Mouse (Mus musculus): ENCODE measurements around the gene Cdyl. TPM values are rescaled to one million over a fixed set of nuclear protein-coding genes. Genes with fewer than 3 reads are reported as not detected.

Cdyl gene
- polyA plus RNA-seq, 1 experiment from 2014 or later = 15.7 TPM

GRCm38 (mm10) chr13:35780714-35781113, 121.1 kb downstream of the Cdyl start:
- H3K27ac ChIP-seq = no peak overlapping the region
- H3K4me3 ChIP-seq = no peak overlapping the region
- 81% methylated on average over 3 of the region's 3 CpGs for WGBS
- no peaks in the 10 kb centered on the region for H3K27me3 ChIP-seq (ENCODE audit: insufficient read depth, poor library complexity, severe bottlenecking)
- no peak for DNase-seq (ENCODE audit: low spot score)
- peaks cover 51% of the 10 kb centered on the region for H3K4me1 ChIP-seq
- no peaks in the 10 kb centered on the region for H3K36me3 ChIP-seq
- H3K9me3 ChIP-seq = no peaks in the 10 kb centered on the region

- no peak for DNase-seq (ENCODE audit: low spot score)
- Histone ChIP-seq H3K36me3 (no peaks in the 10 kb centered on the region), H3K4me1 (peaks cover 61% of the 10 kb centered on the region), H3K27ac (0 out of 2 replicates have a peak overlapping the region, but pooled peaks have one; percentile 29), H3K9me3 (no peaks in the 10 kb centered on the region), H3K4me3 (no peak overlapping the region), H3K27me3 (ENCODE audit: insufficient read depth, poor library complexity, severe bottlenecking) (no peaks in the 10 kb centered on the region)
- WGBS = 79% methylated on average over 3 of the region's 3 CpGs
Observed at GRCm38 (mm10) chr13:35781755-35782154, 122.1 kb downstream of the Cdyl start.

- Histone ChIP-seq H3K27me3 (ENCODE audit: insufficient read depth, poor library complexity, severe bottlenecking) (no peaks in the 10 kb centered on the region), H3K27ac (no peak overlapping the region), H3K36me3 (no peaks in the 10 kb centered on the region), H3K4me1 (peaks cover 61% of the 10 kb centered on the region), H3K4me3 (no peak overlapping the region), H3K9me3 (no peaks in the 10 kb centered on the region)
- 79% methylated on average over 2 of the region's 2 CpGs for WGBS
- no peak for DNase-seq (ENCODE audit: low spot score)
Observed at GRCm38 (mm10) chr13:35782949-35783348, 123.3 kb downstream of the Cdyl start.

GRCm38 (mm10) chr13:35783576-35783975, 123.9 kb downstream of the Cdyl start:
- Histone ChIP-seq H3K4me1 (peaks cover 56% of the 10 kb centered on the region), H3K36me3 (no peaks in the 10 kb centered on the region), H3K4me3 (no peak overlapping the region), H3K27me3 (ENCODE audit: insufficient read depth, poor library complexity, severe bottlenecking) (no peaks in the 10 kb centered on the region), H3K9me3 (no peaks in the 10 kb centered on the region), H3K27ac (no peak overlapping the region)
- WGBS = 77% methylated on average over 6 of the region's 6 CpGs
- no peak for DNase-seq (ENCODE audit: low spot score)

- H3K36me3 ChIP-seq = no peaks in the 10 kb centered on the region
- no peaks in the 10 kb centered on the region for H3K27me3 ChIP-seq (ENCODE audit: insufficient read depth, poor library complexity, severe bottlenecking)
- DNase-seq (ENCODE audit: low spot score) = no peak
- H3K4me1 ChIP-seq = peaks cover 62% of the 10 kb centered on the region
- H3K27ac ChIP-seq = no peak overlapping the region
- H3K4me3 ChIP-seq = no peak overlapping the region
- H3K9me3 ChIP-seq = no peaks in the 10 kb centered on the region
- 90% methylated on average over 4 of the region's 4 CpGs for WGBS
Observed at GRCm38 (mm10) chr13:35784281-35784680, 124.6 kb downstream of the Cdyl start.

- no peak overlapping the region for H3K4me3 ChIP-seq
- H3K9me3 ChIP-seq = no peaks in the 10 kb centered on the region
- H3K27ac ChIP-seq = peak overlapping the region; percentile 57; the same call in 1 of the 2 replicates
- H3K4me1 ChIP-seq = peaks cover 69% of the 10 kb centered on the region
- 76% methylated on average over 5 of the region's 5 CpGs for WGBS
- H3K36me3 ChIP-seq = no peaks in the 10 kb centered on the region
- no peak for DNase-seq (ENCODE audit: low spot score)
- H3K27me3 ChIP-seq (ENCODE audit: insufficient read depth, poor library complexity, severe bottlenecking) = no peaks in the 10 kb centered on the region
Observed at GRCm38 (mm10) chr13:35785330-35785939, 125.8 kb downstream of the Cdyl start.

GRCm38 (mm10) chr13:35786726-35787399, 127.2 kb downstream of the Cdyl start:
- Histone ChIP-seq H3K4me1 (peaks cover 75% of the 10 kb centered on the region), H3K4me3 (no peak overlapping the region), H3K9me3 (no peaks in the 10 kb centered on the region), H3K27ac (0 out of 2 replicates have a peak overlapping the region, but pooled peaks have one; percentile 57), H3K27me3 (ENCODE audit: insufficient read depth, poor library complexity, severe bottlenecking) (no peaks in the 10 kb centered on the region), H3K36me3 (no peaks in the 10 kb centered on the region)
- DNase-seq (ENCODE audit: low spot score) = no peak
- WGBS = 72% methylated on average over 6 of the region's 6 CpGs

- Histone ChIP-seq H3K9me3 (no peaks in the 10 kb centered on the region), H3K36me3 (no peaks in the 10 kb centered on the region), H3K27ac (no peak overlapping the region), H3K4me1 (peaks cover 78% of the 10 kb centered on the region), H3K4me3 (no peak overlapping the region), H3K27me3 (ENCODE audit: insufficient read depth, poor library complexity, severe bottlenecking) (no peaks in the 10 kb centered on the region)
- whole genome bisulfite sequencing = 76% methylated on average over 4 of the region's 4 CpGs
- no peak for DNase-seq (ENCODE audit: low spot score)
Observed at GRCm38 (mm10) chr13:35789577-35789976, 129.9 kb downstream of the Cdyl start.

GRCm38 (mm10) chr13:35790431-35790830, 130.8 kb downstream of the Cdyl start:
- no peaks in the 10 kb centered on the region for H3K36me3 ChIP-seq
- no peaks in the 10 kb centered on the region for H3K27me3 ChIP-seq (ENCODE audit: insufficient read depth, poor library complexity, severe bottlenecking)
- WGBS = 33% methylated on average over 4 of the region's 4 CpGs
- no peaks in the 10 kb centered on the region for H3K9me3 ChIP-seq
- H3K4me3 ChIP-seq = no peak overlapping the region
- peaks cover 84% of the 10 kb centered on the region for H3K4me1 ChIP-seq
- H3K27ac ChIP-seq = no peak overlapping the region
- DNase-seq (ENCODE audit: low spot score) = no peak

- H3K9me3 ChIP-seq = no peaks in the 10 kb centered on the region
- H3K27me3 ChIP-seq (ENCODE audit: insufficient read depth, poor library complexity, severe bottlenecking) = no peaks in the 10 kb centered on the region
- WGBS = 50% methylated on average over 7 of the region's 7 CpGs
- no peak overlapping the region for H3K4me3 ChIP-seq
- H3K36me3 ChIP-seq = no peaks in the 10 kb centered on the region
- peak overlapping the region; percentile 59; the same call in 1 of the 2 replicates for H3K27ac ChIP-seq
- H3K4me1 ChIP-seq = peaks cover 96% of the 10 kb centered on the region
- DNase-seq (ENCODE audit: low spot score) = no peak
Observed at GRCm38 (mm10) chr13:35794309-35794708, 134.7 kb downstream of the Cdyl start.

- Histone ChIP-seq H3K4me1 (peaks cover 96% of the 10 kb centered on the region), H3K4me3 (no peak overlapping the region), H3K36me3 (no peaks in the 10 kb centered on the region), H3K27me3 (ENCODE audit: insufficient read depth, poor library complexity, severe bottlenecking) (no peaks in the 10 kb centered on the region), H3K9me3 (no peaks in the 10 kb centered on the region), H3K27ac (peak overlapping the region; percentile 79; the same call in 1 of the 2 replicates)
- peak; percentile 74 for DNase-seq (ENCODE audit: low spot score)
- 73% methylated on average over 4 of the region's 4 CpGs for WGBS
Observed at GRCm38 (mm10) chr13:35794774-35795173, 135.1 kb downstream of the Cdyl start.

- peaks cover 94% of the 10 kb centered on the region for H3K4me1 ChIP-seq
- H3K36me3 ChIP-seq = no peaks in the 10 kb centered on the region
- 17% methylated on average over 1 of the region's 2 CpGs for WGBS
- H3K9me3 ChIP-seq = no peaks in the 10 kb centered on the region
- H3K4me3 ChIP-seq = peak overlapping the region; percentile 35
- H3K27ac ChIP-seq = peak overlapping the region; percentile 79
- peak; percentile 81 for DNase-seq (ENCODE audit: low spot score)
- H3K27me3 ChIP-seq (ENCODE audit: insufficient read depth, poor library complexity, severe bottlenecking) = no peaks in the 10 kb centered on the region
Observed at GRCm38 (mm10) chr13:35795887-35796286, 136.3 kb downstream of the Cdyl start.

GRCm38 (mm10) chr13:35796352-35796751, 136.7 kb downstream of the Cdyl start:
- peak; percentile 88 for DNase-seq (ENCODE audit: low spot score)
- Histone ChIP-seq H3K4me3 (peak overlapping the region; percentile 35; the same call in 1 of the 2 replicates), H3K9me3 (no peaks in the 10 kb centered on the region), H3K4me1 (peaks cover 94% of the 10 kb centered on the region), H3K27me3 (ENCODE audit: insufficient read depth, poor library complexity, severe bottlenecking) (no peaks in the 10 kb centered on the region), H3K27ac (peak overlapping the region; percentile 79), H3K36me3 (no peaks in the 10 kb centered on the region)
- WGBS = 9% methylated on average over 4 of the region's 4 CpGs
